Mouse (Mus musculus) midbrain, embryonic 16.5 days (tissue): ENCODE results near the gene Tmem242. TPM values are rescaled to one million over a fixed set of nuclear protein-coding genes. Genes with fewer than 3 reads are reported as not detected.
A peak's percentile ranks its signal among the peaks of the same experiment; 100 is the strongest.

Source experiments
- ATAC-seq: fragments of 200-750 bp; cut with Nextera tagmentation; 2 replicates; pipeline ENCODE4 v1.8.0; 2017; ENCODE audit warnings: moderate TSS enrichment
- H3K27ac ChIP-seq: fragments of 300-500 bp; sonication (generic); 2 replicates; pipeline ENCODE4 v1.5.1; 2014; ENCODE audit warnings: mild to moderate bottlenecking, low read length, mixed read lengths
- H3K27me3 ChIP-seq: fragments of 300-500 bp; sonication (generic); 2 replicates; pipeline ENCODE4 v1.6.1; 2014; ENCODE audit warnings: low read depth, low read length, mixed read lengths; ENCODE audit not compliant: control insufficient read depth, insufficient read depth
- H3K36me3 ChIP-seq: fragments of 300-500 bp; sonication (generic); 2 replicates; pipeline ENCODE4 v1.6.1; 2014; ENCODE audit warnings: mild to moderate bottlenecking, low read length, moderate library complexity, mixed read lengths; ENCODE audit not compliant: control insufficient read depth, insufficient read depth
- H3K4me1 ChIP-seq: fragments of 300-500 bp; sonication (generic); 2 replicates; pipeline ENCODE4 v1.6.1; 2014; ENCODE audit warnings: mild to moderate bottlenecking, low read length, mixed read lengths; ENCODE audit not compliant: control insufficient read depth, insufficient read depth
- H3K4me2 ChIP-seq: fragments of 300-500 bp; sonication (generic); 2 replicates; pipeline ENCODE4 v1.6.1; 2014; ENCODE audit warnings: mild to moderate bottlenecking, low read length, mixed read lengths
- H3K4me3 ChIP-seq: fragments of 300-500 bp; sonication (generic); 2 replicates; pipeline ENCODE4 v1.5.1; 2014; ENCODE audit warnings: low read depth, mild to moderate bottlenecking, low read length, moderate library complexity, mixed read lengths
- H3K9ac ChIP-seq: fragments of 300-500 bp; sonication (generic); 2 replicates; pipeline ENCODE4 v1.6.1; 2014; ENCODE audit warnings: low read depth, low read length, mixed read lengths
- H3K9me3 ChIP-seq: fragments of 300-500 bp; sonication (generic); replicated peaks from 2 replicates; pipeline ENCODE4 v1.6.1; 2014; ENCODE audit warnings: mild to moderate bottlenecking, low read length, mixed read lengths; ENCODE audit not compliant: control insufficient read depth, poor library complexity, severe bottlenecking
- WGBS: fragments of 180-500 bp; shearing (Covaris S2); extraction: QIAGEN DNeasy Blood & Tissue Kit; methylation state at CpG from one replicate; pipeline ENCODE4 v1.1.7; 2014; 5-methylcytosine and 5-hydroxymethylcytosine counted together
- polyA plus RNA-seq: library from polyadenylated mRNA; unstranded; fragments of >200 nt; fragmentation: Nextera tagmentation; extraction: Ambion mirVana; gene quantifications from 2 replicates; pipeline ENCODE4 v1.2.1, GENCODE M21; 2015

Tmem242 gene
- polyA plus RNA-seq, 1 experiment from 2014 or later, result 109 TPM

GRCm38 (mm10) chr17:5411205-5411604 is 28.9 kb downstream of the Tmem242 start:
- WGBS, result 92% methylated on average over 17 of the region's 17 CpGs
- Histone ChIP-seq H3K36me3 (no peaks in the 10 kb centered on the region), H3K9me3 (no peaks in the 10 kb centered on the region), H3K27me3 (no peaks in the 10 kb centered on the region), H3K4me2 (no peak overlapping the region), H3K27ac (no peak overlapping the region), H3K9ac (no peak overlapping the region), H3K4me1 (no peaks in the 10 kb centered on the region), H3K4me3 (no peak overlapping the region)
- ATAC-seq, result no peak

- Histone ChIP-seq H3K27me3 (no peaks in the 10 kb centered on the region), H3K4me2 (no peak overlapping the region), H3K4me1 (no peaks in the 10 kb centered on the region), H3K36me3 (no peaks in the 10 kb centered on the region), H3K27ac (no peak overlapping the region), H3K4me3 (no peak overlapping the region), H3K9ac (no peak overlapping the region), H3K9me3 (no peaks in the 10 kb centered on the region)
- 91% methylated on average over 4 of the region's 4 CpGs for WGBS
- ATAC-seq, result no peak
These were observed 29.7 kb downstream of the Tmem242 start for GRCm38 (mm10) chr17:5410336-5410735.

- peaks cover 3% of the 10 kb centered on the region; the same call in 1 of the 2 replicates for H3K27me3 ChIP-seq
- ATAC-seq, result no peak
- no peaks in the 10 kb centered on the region for H3K9me3 ChIP-seq
- H3K27ac ChIP-seq, result peak overlapping the region; percentile 23; the same call in 1 of the 2 replicates
- H3K4me2 ChIP-seq, result no peak overlapping the region
- H3K9ac ChIP-seq, result no peak overlapping the region
- no peaks in the 10 kb centered on the region for H3K36me3 ChIP-seq
- no peak overlapping the region for H3K4me3 ChIP-seq
- no peaks in the 10 kb centered on the region for H3K4me1 ChIP-seq
- WGBS, result 62% methylated on average over 6 of the region's 6 CpGs
These were observed 33.0 kb downstream of the Tmem242 start for GRCm38 (mm10) chr17:5407030-5407429.

GRCm38 (mm10) chr17:5406566-5406965 is 33.5 kb downstream of the Tmem242 start:
- 35% methylated on average over 10 of the region's 10 CpGs for WGBS
- H3K4me1 ChIP-seq, result no peaks in the 10 kb centered on the region
- ATAC-seq, result no peak
- H3K27ac ChIP-seq, result no peak overlapping the region
- H3K4me3 ChIP-seq, result no peak overlapping the region
- peaks cover 3% of the 10 kb centered on the region; the same call in 1 of the 2 replicates for H3K27me3 ChIP-seq
- no peaks in the 10 kb centered on the region for H3K36me3 ChIP-seq
- H3K4me2 ChIP-seq, result peak overlapping the region; percentile 17; the same call in 1 of the 2 replicates
- H3K9me3 ChIP-seq, result no peaks in the 10 kb centered on the region
- no peak overlapping the region for H3K9ac ChIP-seq

GRCm38 (mm10) chr17:5403885-5404284 is 36.2 kb downstream of the Tmem242 start:
- no peak overlapping the region for H3K4me2 ChIP-seq
- H3K9ac ChIP-seq, result no peak overlapping the region
- H3K27ac ChIP-seq, result no peak overlapping the region
- H3K36me3 ChIP-seq, result no peaks in the 10 kb centered on the region
- H3K4me1 ChIP-seq, result no peaks in the 10 kb centered on the region
- no peaks in the 10 kb centered on the region for H3K9me3 ChIP-seq
- H3K27me3 ChIP-seq, result peaks cover 3% of the 10 kb centered on the region; the same call in 1 of the 2 replicates
- 83% methylated on average over 6 of the region's 6 CpGs for WGBS
- no peak for ATAC-seq
- H3K4me3 ChIP-seq, result no peak overlapping the region

GRCm38 (mm10) chr17:5402624-5403023 is 37.4 kb downstream of the Tmem242 start:
- peak; percentile 20; the same call in 1 of the 2 replicates for ATAC-seq
- H3K9me3 ChIP-seq, result no peaks in the 10 kb centered on the region
- no peak overlapping the region for H3K9ac ChIP-seq
- no peaks in the 10 kb centered on the region for H3K36me3 ChIP-seq
- H3K4me1 ChIP-seq, result no peaks in the 10 kb centered on the region
- H3K27me3 ChIP-seq, result peaks cover 3% of the 10 kb centered on the region; the same call in 1 of the 2 replicates
- H3K27ac ChIP-seq, result no peak overlapping the region
- WGBS, result 29% methylated on average over 8 of the region's 8 CpGs
- H3K4me2 ChIP-seq, result no peak overlapping the region
- H3K4me3 ChIP-seq, result no peak overlapping the region

- Histone ChIP-seq H3K4me2 (no peak overlapping the region), H3K9me3 (no peaks in the 10 kb centered on the region), H3K27me3 (peaks cover 3% of the 10 kb centered on the region; the same call in 1 of the 2 replicates), H3K4me3 (no peak overlapping the region), H3K27ac (no peak overlapping the region), H3K4me1 (no peaks in the 10 kb centered on the region), H3K9ac (no peak overlapping the region), H3K36me3 (no peaks in the 10 kb centered on the region)
- ATAC-seq, result no peak
- 4% methylated on average over 9 of the region's 9 CpGs for WGBS
These were observed 38.0 kb downstream of the Tmem242 start for GRCm38 (mm10) chr17:5402069-5402468.

GRCm38 (mm10) chr17:5401288-5401687 is 38.8 kb downstream of the Tmem242 start:
- H3K36me3 ChIP-seq, result no peaks in the 10 kb centered on the region
- no peak overlapping the region for H3K9ac ChIP-seq
- no peak overlapping the region for H3K27ac ChIP-seq
- H3K4me3 ChIP-seq, result no peak overlapping the region
- ATAC-seq, result no peak
- H3K4me2 ChIP-seq, result no peak overlapping the region
- WGBS, result 93% methylated on average over 10 of the region's 10 CpGs
- no peaks in the 10 kb centered on the region for H3K4me1 ChIP-seq
- H3K9me3 ChIP-seq, result no peaks in the 10 kb centered on the region
- peaks cover 3% of the 10 kb centered on the region; the same call in 1 of the 2 replicates for H3K27me3 ChIP-seq

- no peaks in the 10 kb centered on the region for H3K36me3 ChIP-seq
- no peak overlapping the region for H3K4me3 ChIP-seq
- H3K9me3 ChIP-seq, result no peaks in the 10 kb centered on the region
- H3K27me3 ChIP-seq, result peaks cover 3% of the 10 kb centered on the region; the same call in 1 of the 2 replicates
- H3K27ac ChIP-seq, result no peak overlapping the region
- no peak overlapping the region for H3K4me2 ChIP-seq
- no peak for ATAC-seq
- no peak overlapping the region for H3K9ac ChIP-seq
- 77% methylated on average over 14 of the region's 14 CpGs for WGBS
- no peaks in the 10 kb centered on the region for H3K4me1 ChIP-seq
These were observed 39.5 kb downstream of the Tmem242 start for GRCm38 (mm10) chr17:5400435-5401090.
